Mouse (Mus musculus) neural tube, embryonic 15.5 days (tissue): ENCODE measurements around the gene N4bp2. TPM values are rescaled to one million over a fixed set of nuclear protein-coding genes. Genes with fewer than 3 reads are reported as not detected.

Source experiments
- ATAC-seq: fragments of 200-750 bp; cut with Nextera tagmentation; 2 replicates; pipeline ENCODE4 v1.8.0; 2017; ENCODE audit warnings: mild to moderate bottlenecking, moderate TSS enrichment, moderate library complexity; ENCODE audit not compliant: low FRiP score
- H3K27ac ChIP-seq: fragments of 300-500 bp; sonication (generic); replicated peaks from 2 replicates; pipeline ENCODE4 v1.5.1; 2015; ENCODE audit warnings: mild to moderate bottlenecking, inconsistent platforms
- H3K27me3 ChIP-seq: fragments of 300-500 bp; sonication (generic); replicated peaks from 2 replicates; pipeline ENCODE4 v1.6.1; 2015; ENCODE audit warnings: inconsistent platforms
- H3K36me3 ChIP-seq: fragments of 300-500 bp; sonication (generic); 2 replicates; pipeline ENCODE4 v1.6.1; 2015; ENCODE audit warnings: inconsistent platforms
- H3K4me1 ChIP-seq: fragments of 300-500 bp; sonication (generic); 2 replicates; pipeline ENCODE4 v1.6.1; 2015; ENCODE audit warnings: inconsistent platforms
- H3K4me2 ChIP-seq: fragments of 300-500 bp; sonication (generic); 2 replicates; pipeline ENCODE4 v1.6.1; 2015; ENCODE audit warnings: inconsistent platforms, mild to moderate bottlenecking, moderate library complexity
- H3K4me3 ChIP-seq: fragments of 300-500 bp; sonication (generic); replicated peaks from 2 replicates; pipeline ENCODE4 v1.5.1; 2015; ENCODE audit warnings: mild to moderate bottlenecking, inconsistent platforms
- H3K9ac ChIP-seq: fragments of 300-500 bp; sonication (generic); replicated peaks from 2 replicates; pipeline ENCODE4 v1.6.1; 2015; ENCODE audit warnings: mild to moderate bottlenecking, inconsistent platforms
- H3K9me3 ChIP-seq: fragments of 300-500 bp; sonication (generic); replicated peaks from 2 replicates; pipeline ENCODE4 v1.6.1; 2016; ENCODE audit warnings: inconsistent platforms
- WGBS: fragments of 180-500 bp; shearing (Covaris S2); methylation state at CpG from one replicate; pipeline ENCODE4 v1.1.7; 2015; ENCODE audit warnings: mixed read lengths; 5-methylcytosine and 5-hydroxymethylcytosine counted together
- polyA plus RNA-seq: library from polyadenylated mRNA; unstranded; fragments of >200 nt; fragmentation: Nextera tagmentation; extraction: Ambion mirVana; gene quantifications from 2 replicates; pipeline ENCODE4 v1.2.1, GENCODE M21; 2015

The N4bp2 gene
- polyA plus RNA-seq, 1 experiment from 2014 or later: 13.7 TPM

- Histone ChIP-seq H3K36me3 (no peaks in the 10 kb centered on the region), H3K4me3 (no peak overlapping the region), H3K4me2 (no peak overlapping the region), H3K27ac (no peak overlapping the region), H3K9me3 (no peaks in the 10 kb centered on the region), H3K27me3 (no peaks in the 10 kb centered on the region), H3K4me1 (no peaks in the 10 kb centered on the region), H3K9ac (no peak overlapping the region)
- 71% methylated on average over 12 of the region's 12 CpGs for WGBS
- ATAC-seq: no peak
Measured at GRCm38 (mm10) chr5:65858898-65859297, 95.6 kb downstream of the N4bp2 start.

- WGBS: 55% methylated on average over 6 of the region's 6 CpGs
Measured at GRCm38 (mm10) chr5:65859396-65859795, 96.1 kb downstream of the N4bp2 start.

DNA sequence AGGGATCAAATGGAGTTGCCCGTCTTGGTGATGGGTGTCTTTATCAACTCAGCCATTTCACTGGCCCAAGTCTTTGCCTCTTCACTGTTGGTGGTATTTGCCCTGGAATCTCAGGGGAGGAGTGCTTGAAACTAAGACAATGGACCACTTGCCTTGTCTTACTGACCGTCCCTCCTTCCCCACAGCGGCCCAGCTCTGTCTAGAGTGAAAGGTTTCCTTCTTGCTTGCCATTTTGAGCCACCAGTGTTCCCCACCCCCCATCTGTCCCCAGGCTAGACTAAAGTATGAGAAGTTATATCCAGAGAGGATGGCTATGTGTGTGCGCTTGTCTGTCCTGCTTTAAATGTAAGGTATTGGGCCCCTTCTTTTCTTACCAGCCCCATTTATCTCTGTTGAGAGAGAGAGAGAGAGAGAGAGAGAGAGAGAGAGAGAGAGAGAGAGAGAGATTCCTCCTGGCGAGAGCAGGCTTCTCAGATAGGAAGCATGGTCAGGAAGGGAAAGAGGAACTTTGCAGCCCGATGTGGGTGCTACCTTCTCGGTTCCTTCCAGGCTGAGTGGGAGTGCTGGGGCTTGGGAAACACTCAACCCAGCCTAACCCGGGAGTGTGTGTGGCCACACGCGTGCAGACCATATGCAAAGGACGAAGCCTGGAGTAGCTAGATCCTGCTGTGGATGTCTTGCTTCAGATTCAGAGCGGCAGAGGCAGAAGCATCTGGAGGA is 97.1 kb downstream of the N4bp2 start:
- WGBS: 73% methylated on average over 12 of the region's 12 CpGs
- H3K36me3 ChIP-seq: no peaks in the 10 kb centered on the region
- no peaks in the 10 kb centered on the region for H3K27me3 ChIP-seq
- no peak overlapping the region for H3K27ac ChIP-seq
- no peaks in the 10 kb centered on the region for H3K9me3 ChIP-seq
- H3K4me3 ChIP-seq: no peak overlapping the region
- no peak overlapping the region for H3K4me2 ChIP-seq
- H3K4me1 ChIP-seq: no peaks in the 10 kb centered on the region
- ATAC-seq: no peak
- H3K9ac ChIP-seq: no peak overlapping the region

More at GRCm38 (mm10) chr5:65859396-65859795, 96.1 kb downstream of the N4bp2 start:
- no peak overlapping the region for H3K9ac ChIP-seq
- H3K9me3 ChIP-seq: no peaks in the 10 kb centered on the region
- ATAC-seq: no peak
- no peaks in the 10 kb centered on the region for H3K36me3 ChIP-seq
- H3K4me2 ChIP-seq: no peak overlapping the region
- H3K4me3 ChIP-seq: no peak overlapping the region
- no peaks in the 10 kb centered on the region for H3K27me3 ChIP-seq
- H3K4me1 ChIP-seq: no peaks in the 10 kb centered on the region
- no peak overlapping the region for H3K27ac ChIP-seq

GRCm38 (mm10) chr5:65861154-65861944 is 98.0 kb downstream of the N4bp2 start, which contains the start of gene Rhoh:
Gene Rhoh, plus strand, starts transcription at chr5:65861213.
- Histone ChIP-seq H3K9me3 (no peaks in the 10 kb centered on the region), H3K9ac (no peak within 1 kb of the TSS), H3K4me2 (no peak within 1 kb of the TSS), H3K27me3 (no peaks in the 10 kb centered on the region), H3K36me3 (no peaks in the 10 kb centered on the region), H3K4me1 (no peaks in the 10 kb centered on the region), H3K27ac (no peak within 1 kb of the TSS), H3K4me3 (no peak within 1 kb of the TSS)
- WGBS: 81% methylated on average over 10 of the region's 10 CpGs
- no peak for ATAC-seq

GRCm38 (mm10) chr5:65862217-65862927 is 99.1 kb downstream of the N4bp2 start:
- ATAC-seq: no peak
- H3K27me3 ChIP-seq: no peaks in the 10 kb centered on the region
- 94% methylated on average over 7 of the region's 7 CpGs for WGBS

DNA sequence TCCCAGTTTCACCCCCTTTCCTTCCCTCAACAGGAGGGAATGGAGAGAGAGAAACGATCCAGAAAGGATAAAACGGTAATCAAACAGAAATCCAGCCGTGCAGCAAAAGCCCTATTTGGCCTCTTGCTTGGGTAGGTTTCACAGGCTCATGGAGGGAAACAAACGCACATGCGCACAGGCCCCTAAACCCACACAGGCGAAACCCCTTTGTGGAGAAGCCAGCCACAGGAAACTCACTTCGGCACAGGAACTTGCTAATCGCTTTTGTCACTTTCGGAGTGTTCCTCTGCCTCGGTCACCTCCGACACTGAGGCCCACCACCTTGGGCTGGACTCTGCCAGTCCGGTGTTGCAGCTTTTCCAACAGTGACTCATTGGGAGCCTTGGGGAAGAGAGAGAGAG is 100.0 kb downstream of the N4bp2 start:
- no peaks in the 10 kb centered on the region for H3K9me3 ChIP-seq
- no peak for ATAC-seq
- H3K27ac ChIP-seq: no peak overlapping the region
- no peak overlapping the region for H3K4me3 ChIP-seq
- no peaks in the 10 kb centered on the region for H3K4me1 ChIP-seq
- 84% methylated on average over 12 of the region's 12 CpGs for WGBS
- H3K4me2 ChIP-seq: no peak overlapping the region
- no peaks in the 10 kb centered on the region for H3K27me3 ChIP-seq
- H3K9ac ChIP-seq: no peak overlapping the region
- no peaks in the 10 kb centered on the region for H3K36me3 ChIP-seq

More at GRCm38 (mm10) chr5:65862217-65862927, 99.1 kb downstream of the N4bp2 start:
- H3K4me3 ChIP-seq: no peak overlapping the region
- no peaks in the 10 kb centered on the region for H3K36me3 ChIP-seq
- no peak overlapping the region for H3K4me2 ChIP-seq
- no peak overlapping the region for H3K9ac ChIP-seq
- H3K4me1 ChIP-seq: no peaks in the 10 kb centered on the region
- H3K9me3 ChIP-seq: no peaks in the 10 kb centered on the region
- H3K27ac ChIP-seq: no peak overlapping the region

DNA sequence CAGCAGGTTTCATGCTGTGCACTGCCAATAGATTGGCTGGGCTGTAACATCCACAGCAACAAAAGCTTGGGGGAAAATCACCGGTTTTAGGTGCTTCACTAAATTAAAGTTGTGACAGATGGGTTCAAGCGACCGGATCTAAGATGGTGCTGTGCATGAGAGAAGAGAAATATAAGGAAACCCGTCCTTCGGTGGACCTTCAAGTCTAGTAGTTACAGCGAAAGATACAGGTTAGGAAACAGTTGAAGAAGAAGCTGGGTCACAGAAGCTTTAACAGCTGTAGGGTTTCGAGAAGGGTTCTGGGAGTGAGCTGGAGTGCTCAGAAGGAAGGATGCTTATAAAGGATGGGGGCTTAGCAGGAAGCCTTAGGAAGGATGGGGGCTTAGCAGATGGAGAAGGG is 101.2 kb downstream of the N4bp2 start:
- no peak overlapping the region for H3K27ac ChIP-seq
- no peaks in the 10 kb centered on the region for H3K9me3 ChIP-seq
- no peaks in the 10 kb centered on the region for H3K4me1 ChIP-seq
- H3K4me3 ChIP-seq: no peak overlapping the region
- WGBS: 79% methylated on average over 7 of the region's 7 CpGs
- H3K9ac ChIP-seq: no peak overlapping the region
- no peaks in the 10 kb centered on the region for H3K27me3 ChIP-seq
- no peak for ATAC-seq
- no peak overlapping the region for H3K4me2 ChIP-seq
- no peaks in the 10 kb centered on the region for H3K36me3 ChIP-seq

DNA sequence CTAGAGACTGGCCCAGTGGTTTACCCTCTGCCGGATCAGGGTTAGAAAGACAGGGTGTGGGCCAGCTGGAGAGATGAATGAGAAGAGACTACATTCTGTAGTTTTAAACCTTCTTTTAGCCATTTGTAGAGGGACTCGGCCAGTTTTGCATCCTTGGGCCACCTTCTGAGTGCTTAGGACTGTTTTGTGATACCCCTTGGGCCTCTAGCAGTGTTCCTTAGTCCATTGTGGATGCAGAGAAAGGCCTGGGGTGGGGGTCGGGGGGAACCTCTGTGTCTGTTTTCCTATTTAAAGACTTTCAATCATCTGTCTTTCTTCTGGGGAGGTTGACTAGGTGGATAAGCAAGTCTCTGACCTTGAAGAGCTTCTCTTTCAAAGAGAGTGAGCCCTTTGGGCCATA is 101.6 kb downstream of the N4bp2 start:
- Histone ChIP-seq H3K4me3 (no peak overlapping the region), H3K9ac (no peak overlapping the region), H3K36me3 (no peaks in the 10 kb centered on the region), H3K27me3 (no peaks in the 10 kb centered on the region), H3K4me2 (no peak overlapping the region), H3K27ac (no peak overlapping the region), H3K4me1 (no peaks in the 10 kb centered on the region), H3K9me3 (no peaks in the 10 kb centered on the region)
- no peak for ATAC-seq
- 79% methylated on average over 3 of the region's 3 CpGs for WGBS

- no peak for ATAC-seq
- Histone ChIP-seq H3K4me1 (no peaks in the 10 kb centered on the region), H3K9me3 (no peaks in the 10 kb centered on the region), H3K4me3 (no peak overlapping the region), H3K9ac (no peak overlapping the region), H3K27me3 (no peaks in the 10 kb centered on the region), H3K4me2 (no peak overlapping the region), H3K27ac (no peak overlapping the region), H3K36me3 (no peaks in the 10 kb centered on the region)
- 93% methylated on average over 6 of the region's 6 CpGs for WGBS
Measured at GRCm38 (mm10) chr5:65866591-65866990, 103.3 kb downstream of the N4bp2 start.

DNA sequence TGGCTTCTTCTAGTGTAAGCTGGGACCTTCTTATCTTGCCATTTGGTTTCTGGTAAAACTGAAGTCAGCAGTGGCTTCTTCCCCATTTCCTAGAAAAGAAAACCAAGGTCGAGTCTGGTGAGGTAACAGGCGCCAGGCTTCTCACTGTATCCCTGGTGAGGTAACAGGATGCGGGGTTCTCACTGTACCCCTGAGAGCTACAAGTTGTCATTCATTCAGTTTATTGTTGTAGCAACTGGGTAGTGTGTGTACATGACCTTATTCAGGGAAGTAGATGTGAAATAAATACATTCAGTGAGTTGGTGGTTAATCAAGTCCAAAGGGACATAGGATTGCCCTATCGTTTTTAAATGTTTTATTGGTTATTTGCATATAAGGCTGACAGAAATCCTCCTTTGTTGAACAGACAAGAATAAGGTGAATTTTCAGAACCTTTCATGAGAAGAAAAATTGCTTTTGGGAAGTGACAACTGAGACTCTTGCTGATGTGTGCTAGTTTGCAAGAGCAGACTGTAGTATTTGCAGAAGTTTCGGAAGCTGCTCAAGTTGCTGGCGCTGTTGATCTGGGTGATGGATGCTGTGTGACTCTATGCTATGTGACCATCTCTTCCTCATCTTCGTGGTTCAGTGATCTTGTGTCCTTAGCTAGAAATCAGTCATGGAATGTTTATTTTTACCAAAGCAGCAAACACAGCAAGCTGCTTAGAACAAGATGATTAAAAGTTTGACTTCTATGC is 104.2 kb downstream of the N4bp2 start:
- H3K4me2 ChIP-seq: no peak overlapping the region
- 82% methylated on average over 7 of the region's 7 CpGs for WGBS
- ATAC-seq: no peak

DNA sequence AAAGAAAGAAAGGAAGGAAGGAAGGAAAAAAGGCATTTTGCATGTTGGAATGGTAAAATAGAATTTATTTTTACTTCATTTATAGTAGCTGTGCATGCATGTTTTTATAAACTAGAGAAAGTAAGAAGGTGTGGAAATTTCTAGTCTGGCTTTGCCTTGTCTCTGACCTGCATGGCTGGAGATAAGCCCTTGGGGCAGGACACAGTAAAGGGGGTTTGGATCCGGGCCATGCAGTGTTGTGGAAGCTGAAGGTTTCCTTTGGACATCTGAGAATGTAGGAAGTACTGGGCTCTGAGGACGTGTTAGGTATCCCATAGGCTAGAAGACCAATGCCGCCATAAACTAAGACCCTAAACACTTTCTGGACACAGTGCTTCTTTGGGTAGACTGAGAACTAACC is 105.1 kb downstream of the N4bp2 start:
- Histone ChIP-seq H3K4me2 (no peak overlapping the region), H3K27ac (no peak overlapping the region), H3K9me3 (no peaks in the 10 kb centered on the region), H3K4me3 (no peak overlapping the region), H3K9ac (no peak overlapping the region), H3K4me1 (no peaks in the 10 kb centered on the region), H3K27me3 (no peaks in the 10 kb centered on the region), H3K36me3 (no peaks in the 10 kb centered on the region)
- WGBS: 74% methylated on average over 3 of the region's 3 CpGs
- ATAC-seq: no peak

More for the DNA sequence above, 104.2 kb downstream of the N4bp2 start:
- H3K27ac ChIP-seq: no peak overlapping the region
- H3K27me3 ChIP-seq: no peaks in the 10 kb centered on the region
- no peak overlapping the region for H3K4me3 ChIP-seq
- H3K9ac ChIP-seq: no peak overlapping the region
- H3K36me3 ChIP-seq: no peaks in the 10 kb centered on the region
- H3K9me3 ChIP-seq: no peaks in the 10 kb centered on the region
- no peaks in the 10 kb centered on the region for H3K4me1 ChIP-seq
